Mouse (Mus musculus) CH12.LX (cell line): Measurements from ENCODE around the gene Srrm4. TPM values are rescaled to one million over a fixed set of nuclear protein-coding genes. Genes with fewer than 3 reads are reported as not detected.

Experiments
- DNase-seq: peaks from one replicate; pipeline ENCODE4 v3.0.0-alpha.2; 2013; ENCODE audit errors: extremely low read depth
- H3K27ac ChIP-seq: 2 replicates; pipeline ENCODE4 v1.5.1; 2012; ENCODE audit warnings: low read depth, mild to moderate bottlenecking, control low read depth, moderate library complexity; ENCODE audit not compliant: insufficient read depth
- H3K27me3 ChIP-seq: replicated peaks from 2 replicates; pipeline ENCODE3; 2012; ENCODE audit warnings: inconsistent platforms
- H3K36me3 ChIP-seq, 2 experiments: replicated peaks in 1 of 2; 2 replicates each; pipeline versions ENCODE3 to v1.6.1; 2012; ENCODE audit warnings: inconsistent platforms in 1 of 2, low read length in 1 of 2, mild to moderate bottlenecking in 1 of 2, mixed read lengths in 1 of 2, moderate library complexity in 1 of 2; ENCODE audit not compliant: control insufficient read depth in 1 of 2, insufficient read depth in 1 of 2
- H3K4me1 ChIP-seq, 2 experiments: 2 replicates each; pipeline ENCODE4 v1.6.1; 2012; ENCODE audit warnings: inconsistent platforms in 1 of 2, moderate library complexity in 1 of 2; ENCODE audit not compliant: insufficient read depth in 2 of 2, control insufficient read depth in 1 of 2
- H3K4me2 ChIP-seq: 2 replicates; pipeline ENCODE4 v1.6.1; 2012; ENCODE audit warnings: low read depth, mild to moderate bottlenecking, control low read depth; ENCODE audit not compliant: poor library complexity, insufficient read depth, severe bottlenecking
- H3K4me3 ChIP-seq, 3 experiments: fragments of 150-350 bp in 1 of 3; sonication (generic) in 1 of 3; replicated peaks in 1 of 3; 2 replicates each; pipeline versions ENCODE3 to v1.5.1; 2011 to 2012; ENCODE audit warnings: low read depth in 2 of 3, low read length in 2 of 3, mild to moderate bottlenecking in 2 of 3, moderate library complexity in 2 of 3, control low read depth in 1 of 3, improper control_type of control experiment in 1 of 3, inconsistent platforms in 1 of 3, mixed read lengths in 1 of 3; ENCODE audit not compliant: poor library complexity in 1 of 3
- H3K79me2 ChIP-seq: replicated peaks from 2 replicates; pipeline ENCODE4 v1.6.1; 2012; ENCODE audit warnings: mild to moderate bottlenecking, moderate library complexity; ENCODE audit not compliant: control insufficient read depth, poor library complexity, insufficient read depth, severe bottlenecking; ENCODE audit errors: extremely low read depth
- H3K9ac ChIP-seq: 2 replicates; pipeline ENCODE4 v1.6.1; 2012; ENCODE audit warnings: low read depth, mild to moderate bottlenecking, control low read depth, moderate library complexity; ENCODE audit not compliant: insufficient read depth
- H3K9me3 ChIP-seq: replicated peaks from 2 replicates; pipeline ENCODE3; 2012; ENCODE audit warnings: low read length, inconsistent platforms, mixed read lengths
- CHD2 ChIP-seq: IDR thresholded peaks from 2 replicates; pipeline ENCODE4 v1.6.1; 2011; ENCODE audit warnings: low read length, improper control_type of control experiment
- ELF1 ChIP-seq: IDR thresholded peaks from 2 replicates; pipeline ENCODE4 v1.6.1; 2014; ENCODE audit warnings: low read depth, mild to moderate bottlenecking, inconsistent platforms, low read length, improper control_type of control experiment
- HCFC1 ChIP-seq: IDR thresholded peaks from 2 replicates; pipeline ENCODE4 v1.6.1; 2012; ENCODE audit warnings: low read depth, mild to moderate bottlenecking, inconsistent platforms, low read length, improper control_type of control experiment
- IRF4 ChIP-seq: IDR thresholded peaks from 2 replicates; pipeline ENCODE4 v1.6.1; 2014; ENCODE audit warnings: low read depth, mild to moderate bottlenecking, inconsistent platforms, low read length, improper control_type of control experiment
- MAFK ChIP-seq: IDR thresholded peaks from 2 replicates; pipeline ENCODE4 v1.6.1; 2011; ENCODE audit warnings: low read length, improper control_type of control experiment; ENCODE audit not compliant: insufficient replicate concordance
- MEF2A ChIP-seq: IDR thresholded peaks from 2 replicates; pipeline ENCODE4 v1.6.1; 2014; ENCODE audit warnings: low read depth, mild to moderate bottlenecking, inconsistent platforms, low read length, improper control_type of control experiment, borderline replicate concordance
- MXI1 ChIP-seq: IDR thresholded peaks from 2 replicates; pipeline ENCODE4 v1.6.1; 2011; ENCODE audit warnings: mild to moderate bottlenecking, low read depth, low read length, improper control_type of control experiment
- NRF1 ChIP-seq: IDR thresholded peaks from 2 replicates; pipeline ENCODE4 v1.6.1; 2014; ENCODE audit warnings: low read depth, mild to moderate bottlenecking, inconsistent platforms, low read length, improper control_type of control experiment, moderate library complexity
- POLR2A ChIP-seq: IDR thresholded peaks from 2 replicates; pipeline ENCODE4 v1.6.1; 2011; ENCODE audit warnings: low read depth, mild to moderate bottlenecking, improper control_type of control experiment, low read length
- RAD21 ChIP-seq: IDR thresholded peaks from 2 replicates; pipeline ENCODE4 v1.6.1; 2011; ENCODE audit warnings: low read depth, mild to moderate bottlenecking, low read length, improper control_type of control experiment, moderate library complexity
- SMC3 ChIP-seq: IDR thresholded peaks from 2 replicates; pipeline ENCODE4 v1.6.1; 2011; ENCODE audit warnings: low read depth, low read length, improper control_type of control experiment
- TBP ChIP-seq: conservative IDR thresholded peaks from 2 replicates; pipeline ENCODE4 v1.6.1; 2011; ENCODE audit warnings: low read depth, low read length, improper control_type of control experiment
- TCF12 ChIP-seq: IDR thresholded peaks from 2 replicates; pipeline ENCODE4 v1.6.1; 2014; ENCODE audit warnings: low read depth, mild to moderate bottlenecking, inconsistent platforms, low read length, improper control_type of control experiment
- UBTF ChIP-seq: IDR thresholded peaks from 2 replicates; pipeline ENCODE4 v1.6.1; 2012; ENCODE audit warnings: low read depth, mild to moderate bottlenecking, inconsistent platforms, low read length, improper control_type of control experiment, moderate library complexity
- USF2 ChIP-seq: conservative IDR thresholded peaks from 2 replicates; pipeline ENCODE4 v1.6.1; 2011; ENCODE audit warnings: low read depth, low read length, improper control_type of control experiment
- ZKSCAN1 ChIP-seq: IDR thresholded peaks from 2 replicates; pipeline ENCODE4 v1.6.1; 2012; ENCODE audit warnings: low read depth, inconsistent platforms, low read length, improper control_type of control experiment, borderline replicate concordance
- ZMIZ1 ChIP-seq: IDR thresholded peaks from 2 replicates; pipeline ENCODE4 v1.6.1; 2012; ENCODE audit warnings: low read depth, mild to moderate bottlenecking, inconsistent platforms, low read length, improper control_type of control experiment
- ZNF384 ChIP-seq: IDR thresholded peaks from 2 replicates; pipeline ENCODE4 v1.6.1; 2012; ENCODE audit warnings: low read depth, low read length, improper control_type of control experiment, inconsistent platforms
- dilution Hi-C: fragments of 300-500 bp; cut with MboI; formaldehyde crosslinking; loops from 2 replicates; pipeline ENCODE4 v1.14.3; 2020; ENCODE audit warnings: low sequenced_read_pairs; ENCODE audit not compliant: extremely low pct_unique_long_range_greater_than_20kb, extremely low pct_ligation_motif_present
- in situ Hi-C: fragments of 300-500 bp; cut with MboI; formaldehyde crosslinking; loops from 3 replicates; pipeline ENCODE4 v1.14.3; 2019; ENCODE audit warnings: low sequenced_read_pairs, low pct_ligation_motif_present, low pct_unique_long_range_greater_than_20kb, mixed read lengths
- polyA plus RNA-seq: library from polyadenylated mRNA; unstranded; fragments of >175 nt; gene quantifications from 2 replicates; pipeline ENCODE4 v1.2.1, GENCODE M21; 2012; ENCODE audit warnings: low read depth; ENCODE audit not compliant: insufficient read length
- total RNA-seq, 2 experiments: library from RNA; depleted of rRNA; stranded (reverse); fragments of 300-350 nt in 1 of 2; fragments of >200 nt in 1 of 2; gene quantifications; 2 replicates each; pipeline ENCODE4 v1.2.3; 2012 to 2014

Gene Srrm4
- total and polyA plus RNA-seq, 3 experiments: not detected

GRCm38 (mm10) chr5:116526324-116526723 is 65.3 kb downstream of the Srrm4 start:
- dilution Hi-C loops: no loop called here
- in situ Hi-C loops: no loop called here

GRCm38 (mm10) chr5:116525308-116525707 is 66.3 kb downstream of the Srrm4 start:
- no peak overlapping the region for H3K4me3 ChIP-seq
- no peak for DNase-seq
- H3K36me3 ChIP-seq: no peaks in the 10 kb centered on the region
- no peak for TF ChIP-seq HCFC1
- TF ChIP-seq ZKSCAN1: no peak
- TF ChIP-seq RAD21: no peak
- TF ChIP-seq IRF4: no peak
- TF ChIP-seq MEF2A: no peak
- no peak for TF ChIP-seq ELF1
- TF ChIP-seq, all 38 proteins: peak for 0
- Histone ChIP-seq H3K4me2 (no peak overlapping the region), H3K9me3 (peaks cover 89% of the 10 kb centered on the region), H3K4me1 (no peaks in the 10 kb centered on the region), H3K27me3 (no peaks in the 10 kb centered on the region), H3K27ac (no peak overlapping the region), H3K79me2 (no peaks in the 10 kb centered on the region), H3K9ac (no peak overlapping the region)
- in situ Hi-C loops: no loop called here
- dilution Hi-C loops: no loop called here

More at GRCm38 (mm10) chr5:116526324-116526723, 65.3 kb downstream of the Srrm4 start:
- no peak for DNase-seq
- H3K4me2 ChIP-seq: no peak overlapping the region
- TF ChIP-seq NRF1 (no peak), MXI1 (no peak), POLR2A (no peak), HCFC1 (no peak), SMC3 (no peak), ELF1 (no peak), ZKSCAN1 (no peak), MEF2A (no peak), UBTF (no peak), TBP (no peak), ZMIZ1 (no peak), MAFK (no peak), ZNF384 (no peak), CHD2 (no peak), USF2 (no peak), TCF12 (no peak)
- TF ChIP-seq, all 38 proteins: peak for 0
- Histone ChIP-seq H3K79me2 (no peaks in the 10 kb centered on the region), H3K27me3 (no peaks in the 10 kb centered on the region), H3K4me1 (no peaks in the 10 kb centered on the region), H3K27ac (no peak overlapping the region), H3K4me3 (no peak overlapping the region), H3K36me3 (no peaks in the 10 kb centered on the region), H3K9ac (no peak overlapping the region), H3K9me3 (peaks cover 89% of the 10 kb centered on the region)
